Mouse (Mus musculus) hindbrain, embryonic 15.5 days (tissue): Measurements from ENCODE around the gene Nufip2. TPM values are rescaled to one million over a fixed set of nuclear protein-coding genes. Genes with fewer than 3 reads are reported as not detected.

Source experiments
- ATAC-seq: fragments of 200-750 bp; cut with Nextera tagmentation; 2 replicates; pipeline ENCODE4 v1.8.0; 2017; ENCODE audit warnings: low read depth, moderate number of reproducible peaks, moderate TSS enrichment; ENCODE audit not compliant: low FRiP score
- H3K27ac ChIP-seq: fragments of 300-500 bp; sonication (generic); replicated peaks from 2 replicates; pipeline ENCODE4 v1.5.1; 2015; ENCODE audit warnings: mild to moderate bottlenecking, inconsistent platforms
- H3K27me3 ChIP-seq: fragments of 300-500 bp; sonication (generic); 2 replicates; pipeline ENCODE4 v1.6.1; 2015; ENCODE audit warnings: control low read depth, inconsistent platforms
- H3K36me3 ChIP-seq: fragments of 300-500 bp; sonication (generic); 2 replicates; pipeline ENCODE4 v1.6.1; 2015; ENCODE audit warnings: control low read depth, inconsistent platforms
- H3K4me1 ChIP-seq: fragments of 300-500 bp; sonication (generic); replicated peaks from 2 replicates; pipeline ENCODE4 v1.6.1; 2015; ENCODE audit warnings: control low read depth, inconsistent platforms
- H3K4me2 ChIP-seq: fragments of 300-500 bp; sonication (generic); 2 replicates; pipeline ENCODE4 v1.6.1; 2015; ENCODE audit warnings: moderate library complexity, mild to moderate bottlenecking, inconsistent platforms
- H3K4me3 ChIP-seq: fragments of 300-500 bp; sonication (generic); 2 replicates; pipeline ENCODE4 v1.5.1; 2015; ENCODE audit warnings: mild to moderate bottlenecking, inconsistent platforms
- H3K9ac ChIP-seq: fragments of 300-500 bp; sonication (generic); 2 replicates; pipeline ENCODE4 v1.6.1; 2015; ENCODE audit warnings: inconsistent platforms
- H3K9me3 ChIP-seq: fragments of 300-500 bp; sonication (generic); 2 replicates; pipeline ENCODE4 v1.6.1; 2016; ENCODE audit warnings: control low read depth, inconsistent platforms
- WGBS: fragments of 180-500 bp; shearing (Covaris S2); methylation state at CpG from one replicate; pipeline ENCODE4 v1.1.7; 2015; 5-methylcytosine and 5-hydroxymethylcytosine counted together
- polyA plus RNA-seq: library from polyadenylated mRNA; unstranded; fragments of >200 nt; fragmentation: Nextera tagmentation; extraction: Ambion mirVana; gene quantifications from 2 replicates; pipeline ENCODE4 v1.2.1, GENCODE M21; 2015

Gene Nufip2
- polyA plus RNA-seq, 1 experiment from 2014 or later, result 3.2 TPM

- ATAC-seq, result peak; percentile 86
- H3K4me1 ChIP-seq, result peaks cover 39% of the 10 kb centered on the region
- WGBS, result 2% methylated on average over 63 of the region's 79 CpGs
- no peaks in the 10 kb centered on the region for H3K36me3 ChIP-seq
- H3K9me3 ChIP-seq, result no peaks in the 10 kb centered on the region
- H3K4me2 ChIP-seq, result peak within 1 kb of the TSS; percentile 96
- peak within 1 kb of the TSS; percentile 90 for H3K27ac ChIP-seq
- H3K4me3 ChIP-seq, result peak within 1 kb of the TSS; percentile 78
- H3K27me3 ChIP-seq, result no peaks in the 10 kb centered on the region
- H3K9ac ChIP-seq, result peak within 1 kb of the TSS; percentile 98
Measured at GRCm38 (mm10) chr11:77762783-77763672, 77.1 kb downstream of the Nufip2 start, which contains the start of gene Myo18a. Myo18a (plus strand) TSS chr11:77763246.

GRCm38 (mm10) chr11:77763673-77764340 is 77.9 kb downstream of the Nufip2 start:
- H3K27ac ChIP-seq, result peak overlapping the region; percentile 90
- H3K9ac ChIP-seq, result peak overlapping the region; percentile 98
- H3K4me1 ChIP-seq, result peaks cover 39% of the 10 kb centered on the region
- no peaks in the 10 kb centered on the region for H3K9me3 ChIP-seq
- peak overlapping the region; percentile 78 for H3K4me3 ChIP-seq
- peak overlapping the region; percentile 96 for H3K4me2 ChIP-seq
- H3K36me3 ChIP-seq, result no peaks in the 10 kb centered on the region
- 3% methylated on average over 26 of the region's 26 CpGs for WGBS
- peak; percentile 39 for ATAC-seq
- H3K27me3 ChIP-seq, result no peaks in the 10 kb centered on the region

GRCm38 (mm10) chr11:77764694-77765458 is 78.9 kb downstream of the Nufip2 start:
- Histone ChIP-seq H3K9ac (peak overlapping the region; percentile 98; the same call in 1 of the 2 replicates), H3K9me3 (no peaks in the 10 kb centered on the region), H3K27me3 (no peaks in the 10 kb centered on the region), H3K27ac (no peak overlapping the region), H3K36me3 (no peaks in the 10 kb centered on the region), H3K4me3 (peak overlapping the region; percentile 78), H3K4me2 (peak overlapping the region; percentile 96), H3K4me1 (peaks cover 39% of the 10 kb centered on the region)
- WGBS, result 41% methylated on average over 9 of the region's 9 CpGs
- no peak for ATAC-seq

- no peak overlapping the region for H3K4me3 ChIP-seq
- H3K27ac ChIP-seq, result no peak overlapping the region
- WGBS, result 42% methylated on average over 4 of the region's 4 CpGs
Measured at GRCm38 (mm10) chr11:77765459-77765777, 79.5 kb downstream of the Nufip2 start.

GRCm38 (mm10) chr11:77766351-77767001 is 80.5 kb downstream of the Nufip2 start:
- Histone ChIP-seq H3K4me2 (peak overlapping the region; percentile 96), H3K9me3 (no peaks in the 10 kb centered on the region), H3K4me1 (peaks cover 39% of the 10 kb centered on the region), H3K36me3 (no peaks in the 10 kb centered on the region), H3K27ac (peak overlapping the region; percentile 38), H3K4me3 (peak overlapping the region; percentile 29), H3K27me3 (no peaks in the 10 kb centered on the region), H3K9ac (peak overlapping the region; percentile 26)
- WGBS, result 3% methylated on average over 33 of the region's 35 CpGs
- no peak for ATAC-seq

More at GRCm38 (mm10) chr11:77765459-77765777, 79.5 kb downstream of the Nufip2 start:
- H3K9ac ChIP-seq, result no peak overlapping the region
- H3K36me3 ChIP-seq, result no peaks in the 10 kb centered on the region
- H3K9me3 ChIP-seq, result no peaks in the 10 kb centered on the region
- peak overlapping the region; percentile 96 for H3K4me2 ChIP-seq
- peaks cover 39% of the 10 kb centered on the region for H3K4me1 ChIP-seq
- no peaks in the 10 kb centered on the region for H3K27me3 ChIP-seq
- no peak for ATAC-seq

GRCm38 (mm10) chr11:77769496-77769895 is 83.5 kb downstream of the Nufip2 start:
- Histone ChIP-seq H3K9me3 (no peaks in the 10 kb centered on the region), H3K4me1 (peaks cover 29% of the 10 kb centered on the region), H3K27me3 (no peaks in the 10 kb centered on the region), H3K4me2 (no peak overlapping the region), H3K36me3 (no peaks in the 10 kb centered on the region), H3K27ac (no peak overlapping the region), H3K4me3 (no peak overlapping the region), H3K9ac (no peak overlapping the region)
- ATAC-seq, result no peak
- WGBS, result 75% methylated on average over 4 of the region's 4 CpGs

- no peak overlapping the region for H3K4me3 ChIP-seq
- no peak overlapping the region for H3K9ac ChIP-seq
- ATAC-seq, result no peak
- no peaks in the 10 kb centered on the region for H3K9me3 ChIP-seq
- H3K4me1 ChIP-seq, result peaks cover 21% of the 10 kb centered on the region
- H3K4me2 ChIP-seq, result no peak overlapping the region
- no peaks in the 10 kb centered on the region for H3K36me3 ChIP-seq
- no peaks in the 10 kb centered on the region for H3K27me3 ChIP-seq
- H3K27ac ChIP-seq, result no peak overlapping the region
- 81% methylated on average over 8 of the region's 8 CpGs for WGBS
Measured at GRCm38 (mm10) chr11:77770346-77770745, 84.4 kb downstream of the Nufip2 start.

GRCm38 (mm10) chr11:77771879-77772713 is 86.1 kb downstream of the Nufip2 start:
- Histone ChIP-seq H3K27me3 (no peaks in the 10 kb centered on the region), H3K27ac (no peak overlapping the region), H3K4me2 (no peak overlapping the region), H3K9ac (no peak overlapping the region), H3K9me3 (no peaks in the 10 kb centered on the region), H3K4me3 (no peak overlapping the region), H3K36me3 (0 out of 2 replicates have a peak, but pooled peaks cover under 1% of the 10 kb centered on the region), H3K4me1 (peaks cover 12% of the 10 kb centered on the region)
- 56% methylated on average over 8 of the region's 8 CpGs for WGBS
- no peak for ATAC-seq

- Histone ChIP-seq H3K4me1 (peaks cover 17% of the 10 kb centered on the region), H3K9me3 (no peaks in the 10 kb centered on the region), H3K9ac (no peak overlapping the region), H3K27ac (peak overlapping the region; percentile 50; the same call in 1 of the 2 replicates), H3K4me2 (no peak overlapping the region), H3K27me3 (no peaks in the 10 kb centered on the region), H3K36me3 (peaks cover 12% of the 10 kb centered on the region), H3K4me3 (no peak overlapping the region)
- 52% methylated on average over 9 of the region's 9 CpGs for WGBS
- ATAC-seq, result no peak
Measured at GRCm38 (mm10) chr11:77775701-77776400, 89.9 kb downstream of the Nufip2 start.

GRCm38 (mm10) chr11:77777436-77777835 is 91.5 kb downstream of the Nufip2 start:
- H3K9ac ChIP-seq, result no peak overlapping the region
- H3K4me3 ChIP-seq, result no peak overlapping the region
- 89% methylated on average over 17 of the region's 17 CpGs for WGBS
- no peak overlapping the region for H3K27ac ChIP-seq
- peaks cover 17% of the 10 kb centered on the region for H3K4me1 ChIP-seq
- ATAC-seq, result no peak
- H3K9me3 ChIP-seq, result no peaks in the 10 kb centered on the region
- no peaks in the 10 kb centered on the region for H3K27me3 ChIP-seq
- H3K36me3 ChIP-seq, result peaks cover 12% of the 10 kb centered on the region
- H3K4me2 ChIP-seq, result no peak overlapping the region
